Mouse (Mus musculus): ENCODE results near the gene Bach1. TPM values are rescaled to one million over a fixed set of nuclear protein-coding genes. Genes with fewer than 3 reads are reported as not detected.

Bach1 gene
- polyA plus RNA-seq, 2 experiments = 13.3 to 16.1 TPM

DNA sequence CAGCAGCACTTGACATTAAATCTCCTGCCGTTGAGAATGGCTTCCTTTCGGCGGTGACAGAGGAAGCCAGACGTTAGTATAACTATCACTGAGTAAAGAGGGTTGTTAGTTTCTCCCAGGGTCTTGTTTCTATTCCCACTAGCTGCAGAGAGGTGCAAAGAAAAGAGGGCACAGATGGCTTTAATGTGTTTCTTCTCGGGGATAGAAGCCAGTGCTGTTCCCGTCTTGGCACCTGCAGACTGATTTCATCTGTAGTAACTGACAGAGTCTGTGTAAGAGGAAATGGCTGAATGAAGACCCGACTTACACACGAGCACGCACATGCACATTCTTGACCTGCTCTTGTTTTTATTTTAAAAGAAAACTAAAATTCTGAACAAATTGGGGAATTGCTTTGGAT lies 28.5 kb downstream of the Bach1 start:
- Histone ChIP-seq H3K36me3 (ENCODE audit: control insufficient read depth, insufficient read depth, low read length) (peaks cover 53% of the 10 kb centered on the region), H3K9ac (ENCODE audit: low read depth, low read length, severe bottlenecking) (no peak overlapping the region), H3K4me3 (replicated peaks; ENCODE audit: low read length) (no peak overlapping the region), H3K4me1 (ENCODE audit: control insufficient read depth, insufficient read depth, low read length) (no peaks in the 10 kb centered on the region), H3K27me3 (ENCODE audit: control insufficient read depth, insufficient read depth, low read length) (no peaks in the 10 kb centered on the region), H3K9me3 (ENCODE audit: control insufficient read depth, low read length) (no peaks in the 10 kb centered on the region), H3K27ac (replicated peaks; ENCODE audit: low read depth, low read length) (no peak overlapping the region), H3K4me2 (replicated peaks; ENCODE audit: low read depth, low read length, severe bottlenecking) (no peak overlapping the region)
- no peak for TF ChIP-seq POLR2A (IDR thresholded peaks at IDR 0.05; ENCODE audit: borderline replicate concordance, extremely low read depth, insufficient read depth, insufficient read length)
- ATAC-seq (ENCODE audit: low FRiP score, low read depth) = no peak
- WGBS = 55% methylated on average over 9 of the region's 9 CpGs
- no peak for DNase-seq (ENCODE audit: low spot score)

DNA sequence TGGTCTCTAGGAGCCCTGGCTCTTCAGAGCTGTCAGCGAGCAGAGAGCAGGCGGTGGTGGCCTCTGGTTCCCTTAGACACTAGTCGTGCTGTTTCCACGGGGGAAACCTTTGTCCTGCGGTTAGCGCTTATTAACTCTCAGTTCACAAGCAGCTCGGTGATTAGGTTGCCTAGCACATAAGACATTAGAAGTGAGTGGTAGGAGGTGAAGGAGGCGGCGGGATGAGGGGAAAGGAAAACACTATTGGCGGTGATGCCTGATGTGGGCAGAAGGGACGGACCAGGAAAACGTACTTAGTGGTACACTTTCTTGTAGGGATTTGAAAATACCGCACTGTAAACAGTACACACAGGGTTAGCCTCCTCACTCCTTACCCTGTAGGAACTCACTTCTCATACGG lies 29.2 kb downstream of the Bach1 start:
- DNase-seq (ENCODE audit: low spot score) (no peak), ATAC-seq (ENCODE audit: low FRiP score, low read depth) (no peak)
- 87% methylated on average over 14 of the region's 14 CpGs for WGBS
- H3K9ac ChIP-seq (ENCODE audit: low read depth, low read length, severe bottlenecking) = no peak overlapping the region
- H3K4me2 ChIP-seq (replicated peaks; ENCODE audit: low read depth, low read length, severe bottlenecking) = no peak overlapping the region
- no peak for TF ChIP-seq POLR2A (IDR thresholded peaks at IDR 0.05; ENCODE audit: borderline replicate concordance, extremely low read depth, insufficient read depth, insufficient read length)
- H3K27me3 ChIP-seq (ENCODE audit: control insufficient read depth, insufficient read depth, low read length) = no peaks in the 10 kb centered on the region
- H3K27ac ChIP-seq (replicated peaks; ENCODE audit: low read depth, low read length) = no peak overlapping the region
- H3K4me1 ChIP-seq (ENCODE audit: control insufficient read depth, insufficient read depth, low read length) = no peaks in the 10 kb centered on the region
- no peak overlapping the region for H3K4me3 ChIP-seq (replicated peaks; ENCODE audit: low read length)
- peaks cover 48% of the 10 kb centered on the region for H3K36me3 ChIP-seq (ENCODE audit: control insufficient read depth, insufficient read depth, low read length)
- H3K9me3 ChIP-seq (ENCODE audit: control insufficient read depth, low read length) = no peaks in the 10 kb centered on the region

DNA sequence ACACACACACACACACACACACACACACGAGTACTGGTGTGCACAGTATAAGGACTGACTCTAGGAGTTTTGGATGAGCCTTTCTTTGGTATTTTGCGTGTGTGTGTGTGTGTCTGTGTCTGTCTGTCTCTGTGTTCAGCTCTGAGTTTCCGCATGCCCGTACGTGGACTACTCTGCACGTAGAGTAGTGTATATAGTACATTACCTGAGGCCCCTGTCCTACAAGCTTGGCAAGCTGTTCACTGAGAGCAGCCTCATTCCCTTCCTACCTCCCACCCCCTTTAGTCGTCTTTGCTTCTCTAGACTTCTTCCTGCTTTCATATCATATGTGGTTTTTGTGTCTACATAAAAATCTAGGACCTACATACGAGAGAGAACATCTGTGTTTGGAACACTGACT lies 30.0 kb downstream of the Bach1 start:
- Histone ChIP-seq H3K4me1 (ENCODE audit: control insufficient read depth, insufficient read depth, low read length) (no peaks in the 10 kb centered on the region), H3K4me3 (replicated peaks; ENCODE audit: low read length) (no peak overlapping the region), H3K9me3 (ENCODE audit: control insufficient read depth, low read length) (no peaks in the 10 kb centered on the region), H3K9ac (ENCODE audit: low read depth, low read length, severe bottlenecking) (no peak overlapping the region), H3K27me3 (ENCODE audit: control insufficient read depth, insufficient read depth, low read length) (no peaks in the 10 kb centered on the region), H3K36me3 (ENCODE audit: control insufficient read depth, insufficient read depth, low read length) (peaks cover 40% of the 10 kb centered on the region), H3K27ac (replicated peaks; ENCODE audit: low read depth, low read length) (no peak overlapping the region), H3K4me2 (replicated peaks; ENCODE audit: low read depth, low read length, severe bottlenecking) (no peak overlapping the region)
- TF ChIP-seq POLR2A (IDR thresholded peaks at IDR 0.05; ENCODE audit: borderline replicate concordance, extremely low read depth, insufficient read depth, insufficient read length) = no peak
- no peak for DNase-seq (ENCODE audit: low spot score)
- no peak for ATAC-seq (ENCODE audit: low FRiP score, low read depth)
- 84% methylated on average over 8 of the region's 8 CpGs for WGBS

DNA sequence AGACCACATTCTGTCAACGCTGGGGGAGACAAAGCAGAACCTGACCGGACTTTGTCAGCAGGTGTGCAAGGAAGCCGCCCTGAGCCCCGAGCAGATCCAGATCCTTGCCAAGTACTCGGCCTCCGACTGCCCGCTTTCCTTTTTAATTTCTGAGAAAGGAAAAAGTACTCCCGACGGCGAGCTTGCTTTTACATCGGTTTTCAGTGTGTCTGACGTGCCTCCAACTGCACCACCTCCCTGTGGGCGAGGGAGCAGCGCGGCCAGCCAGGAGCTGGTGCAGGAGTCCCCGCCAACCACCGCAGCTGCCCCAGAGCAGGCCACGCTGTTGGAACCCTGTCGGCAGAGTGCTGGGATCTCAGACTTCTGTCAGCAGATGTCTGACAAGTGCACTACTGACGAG lies 30.7 kb downstream of the Bach1 start:
- Histone ChIP-seq H3K4me1 (ENCODE audit: control insufficient read depth, insufficient read depth, low read length) (no peaks in the 10 kb centered on the region), H3K36me3 (ENCODE audit: control insufficient read depth, insufficient read depth, low read length) (peaks cover 39% of the 10 kb centered on the region), H3K9me3 (ENCODE audit: control insufficient read depth, low read length) (no peaks in the 10 kb centered on the region), H3K4me3 (replicated peaks; ENCODE audit: low read length) (no peak overlapping the region), H3K4me2 (replicated peaks; ENCODE audit: low read depth, low read length, severe bottlenecking) (no peak overlapping the region), H3K9ac (ENCODE audit: low read depth, low read length, severe bottlenecking) (no peak overlapping the region), H3K27me3 (ENCODE audit: control insufficient read depth, insufficient read depth, low read length) (no peaks in the 10 kb centered on the region), H3K27ac (replicated peaks; ENCODE audit: low read depth, low read length) (no peak overlapping the region)
- no peak for TF ChIP-seq POLR2A (IDR thresholded peaks at IDR 0.05; ENCODE audit: borderline replicate concordance, extremely low read depth, insufficient read depth, insufficient read length)
- ATAC-seq (ENCODE audit: low FRiP score, low read depth) (no peak), DNase-seq (ENCODE audit: low spot score) (no peak)
- 93% methylated on average over 20 of the region's 20 CpGs for WGBS

DNA sequence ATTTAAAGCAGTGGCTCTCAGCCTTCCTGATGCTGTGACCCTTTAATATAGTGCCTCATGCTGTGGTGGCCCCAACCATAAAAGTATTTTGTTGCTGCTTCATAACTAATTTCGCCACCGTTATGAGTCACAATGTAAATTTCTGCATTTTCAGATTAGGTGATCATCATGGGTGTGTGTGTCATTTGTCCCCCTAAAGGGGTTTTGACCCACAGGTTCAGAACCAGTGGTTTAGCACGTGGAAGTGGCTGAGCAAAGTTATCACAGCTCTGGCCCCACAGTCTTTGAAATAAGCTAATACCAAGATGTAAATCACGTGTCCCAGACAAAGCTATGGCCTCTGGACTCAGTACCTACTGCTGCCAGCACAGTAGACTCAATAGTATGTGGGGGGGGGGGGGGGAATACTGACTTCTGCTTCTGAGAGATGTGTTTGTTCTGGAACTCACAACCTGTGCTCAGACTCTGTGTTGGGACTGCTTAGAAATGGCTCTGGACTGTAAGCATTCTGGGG lies 36.2 kb downstream of the Bach1 start:
- TF ChIP-seq POLR2A (IDR thresholded peaks at IDR 0.05; ENCODE audit: borderline replicate concordance, extremely low read depth, insufficient read depth, insufficient read length) = no peak
- Histone ChIP-seq H3K4me2 (replicated peaks; ENCODE audit: low read depth, low read length, severe bottlenecking) (no peak overlapping the region), H3K9me3 (ENCODE audit: control insufficient read depth, low read length) (no peaks in the 10 kb centered on the region), H3K4me3 (replicated peaks; ENCODE audit: low read length) (no peak overlapping the region), H3K9ac (ENCODE audit: low read depth, low read length, severe bottlenecking) (no peak overlapping the region), H3K4me1 (ENCODE audit: control insufficient read depth, insufficient read depth, low read length) (no peaks in the 10 kb centered on the region; the same call in 1 of the 2 replicates), H3K27me3 (ENCODE audit: control insufficient read depth, insufficient read depth, low read length) (no peaks in the 10 kb centered on the region), H3K36me3 (ENCODE audit: control insufficient read depth, insufficient read depth, low read length) (peaks cover 13% of the 10 kb centered on the region), H3K27ac (replicated peaks; ENCODE audit: low read depth, low read length) (no peak overlapping the region)
- DNase-seq (ENCODE audit: low spot score) (no peak), ATAC-seq (ENCODE audit: low FRiP score, low read depth) (no peak)
- 86% methylated on average over 4 of the region's 4 CpGs for WGBS

DNA sequence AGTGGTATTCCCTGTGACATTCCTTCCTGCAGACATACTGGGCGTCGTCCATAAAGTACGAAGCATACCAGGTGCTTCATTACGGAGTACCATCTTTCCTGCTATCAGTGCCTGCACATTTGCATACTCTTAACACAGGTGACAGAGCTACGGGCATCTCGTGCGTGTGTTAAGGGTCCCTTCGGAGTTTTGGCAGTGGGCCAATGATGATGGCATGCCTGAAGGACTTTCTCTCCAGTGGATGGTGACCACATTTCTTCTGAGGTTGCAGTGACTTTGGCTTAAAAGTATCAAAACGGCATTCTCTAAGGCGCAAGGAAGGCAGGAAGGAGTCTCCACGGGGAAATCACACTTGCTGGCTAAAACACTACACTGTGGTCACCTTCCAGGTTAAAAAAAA lies 37.4 kb downstream of the Bach1 start:
- 71% methylated on average over 11 of the region's 11 CpGs for WGBS
- H3K4me1 ChIP-seq (ENCODE audit: control insufficient read depth, insufficient read depth, low read length) = no peaks in the 10 kb centered on the region; the same call in 1 of the 2 replicates
- no peaks in the 10 kb centered on the region for H3K9me3 ChIP-seq (ENCODE audit: control insufficient read depth, low read length)
- H3K9ac ChIP-seq (ENCODE audit: low read depth, low read length, severe bottlenecking) = no peak overlapping the region
- DNase-seq (ENCODE audit: low spot score) = no peak
- TF ChIP-seq POLR2A (IDR thresholded peaks at IDR 0.05; ENCODE audit: borderline replicate concordance, extremely low read depth, insufficient read depth, insufficient read length) = no peak
- no peak for ATAC-seq (ENCODE audit: low FRiP score, low read depth)
- no peak overlapping the region for H3K4me3 ChIP-seq (replicated peaks; ENCODE audit: low read length)
- H3K36me3 ChIP-seq (ENCODE audit: control insufficient read depth, insufficient read depth, low read length) = peaks cover 3% of the 10 kb centered on the region; the same call in 1 of the 2 replicates
- H3K4me2 ChIP-seq (replicated peaks; ENCODE audit: low read depth, low read length, severe bottlenecking) = no peak overlapping the region
- H3K27me3 ChIP-seq (ENCODE audit: control insufficient read depth, insufficient read depth, low read length) = no peaks in the 10 kb centered on the region
- no peak overlapping the region for H3K27ac ChIP-seq (replicated peaks; ENCODE audit: low read depth, low read length)
